21 mouse cellular contexts compared by ENCODE assay signal in genomic region chr13:81757058-81757660, GRCm38 (mm10). TPM values are rescaled to one million over a fixed set of nuclear protein-coding genes. Genes with fewer than 3 reads are reported as not detected.
DNase-seq lines count a peak whose midpoint lies in the region; ATAC-seq and TF ChIP-seq lines count a peak whose summit lies in the region.
"Had no signal": no experiment of that assay in that cellular context is flagged by ENCODE, and none has a peak within 500 bp of the region (broad histone marks: within the 10 kb centered on the region; RNA-seq: fewer than 3 reads in every experiment).

No protein-coding gene starts in this region.

- WGBS in heart, adult 2 months, result 53% methylated on average over 5 of the region's 5 CpGs
- WGBS in heart, embryonic 10.5 days, result 66% methylated on average over 5 of the region's 5 CpGs
- WGBS in lung, postnatal 0 days, result 73% methylated on average over 5 of the region's 5 CpGs

- no peaks in the 10 kb centered on the region for H3K27me3 ChIP-seq in heart, adult 2 months (ENCODE audit: control insufficient read depth, insufficient read depth, low read length)
- no peaks in the 10 kb centered on the region for H3K27me3 ChIP-seq in heart, embryonic 10.5 days (ENCODE audit: insufficient read depth, poor library complexity, severe bottlenecking)
- no peaks in the 10 kb centered on the region for H3K27me3 ChIP-seq in lung, postnatal 0 days (replicated peaks; ENCODE audit: insufficient read depth, low read length)
- H3K27me3 ChIP-seq: forebrain, embryonic 15.5 days; hindbrain, embryonic 13.5 days; limb, embryonic 15.5 days had no signal

- H3K9ac ChIP-seq in heart, adult 2 months (ENCODE audit: low read depth, low read length), result no peak overlapping the region
- H3K9ac ChIP-seq in lung, postnatal 0 days (replicated peaks; ENCODE audit: low read depth), result no peak overlapping the region
- H3K9ac ChIP-seq: forebrain, embryonic 15.5 days; hindbrain, embryonic 13.5 days; limb, embryonic 15.5 days; liver, embryonic 14.5 days had no signal

- TF ChIP-seq CTCF in heart, adult 2 months (IDR thresholded peaks at IDR 0.05), result no peak
- TF ChIP-seq CTCF in lung, postnatal 0 days (IDR thresholded peaks at IDR 0.05), result no peak

- no peaks in the 10 kb centered on the region; the same call in 1 of the 2 replicates for H3K4me1 ChIP-seq in heart, adult 2 months (ENCODE audit: control insufficient read depth, insufficient read depth, low read length)
- peaks cover 5% of the 10 kb centered on the region; the same call in 1 of the 2 replicates for H3K4me1 ChIP-seq in heart, embryonic 10.5 days
- no peaks in the 10 kb centered on the region for H3K4me1 ChIP-seq in lung, postnatal 0 days (ENCODE audit: insufficient read depth, low read depth, low read length)
- H3K4me1 ChIP-seq: embryonic facial prominence, embryonic 10.5 days; forebrain, embryonic 15.5 days; limb, embryonic 15.5 days had no signal

- H3K79me2 ChIP-seq in heart, adult 2 months (replicated peaks; ENCODE audit: control insufficient read depth, insufficient read depth, low read length), result no peaks in the 10 kb centered on the region

- peak; percentile 17 to 30 for DNase-seq in heart, adult 2 months
- no peak for DNase-seq in heart, embryonic 10.5 days (ENCODE audit: low spot score)
- peak; percentile 6 for DNase-seq in lung, postnatal 10 days
- no peak for DNase-seq in lung, postnatal 0 days (ENCODE audit: low spot score)
- DNase-seq in adrenal gland, postnatal 14 days, result peak; percentile 43
- DNase-seq in adrenal gland, postnatal 36 days, result peak; percentile 53 to 55
- DNase-seq: cerebellum, adult 11 months; cerebellum, adult 9-11 months; kidney, adult 8-10 months; kidney, postnatal 10 days; left cerebral cortex, postnatal 4 days; midbrain, embryonic 14.5 days; thymus, postnatal 25 days had no signal

- no peak overlapping the region for H3K4me2 ChIP-seq in lung, postnatal 0 days (replicated peaks; ENCODE audit: low read depth, low read length)
- H3K4me2 ChIP-seq: forebrain, embryonic 15.5 days; hindbrain, embryonic 13.5 days; limb, embryonic 15.5 days had no signal

- H3K9me3 ChIP-seq in heart, embryonic 10.5 days, result no peaks in the 10 kb centered on the region
- no peaks in the 10 kb centered on the region for H3K9me3 ChIP-seq in lung, postnatal 0 days (ENCODE audit: low read length)
- H3K9me3 ChIP-seq: embryonic facial prominence, embryonic 10.5 days; forebrain, embryonic 15.5 days; hindbrain, embryonic 13.5 days; limb, embryonic 15.5 days had no signal

- H3K4me3 ChIP-seq in heart, adult 2 months, result no peak overlapping the region
- H3K4me3 ChIP-seq in heart, embryonic 10.5 days, result no peak overlapping the region
- H3K4me3 ChIP-seq in lung, postnatal 0 days (ENCODE audit: low read depth, low read length), result no peak overlapping the region
- H3K4me3 ChIP-seq: embryonic facial prominence, embryonic 10.5 days; forebrain, embryonic 15.5 days; hindbrain, embryonic 13.5 days; limb, embryonic 15.5 days had no signal

- H3K27ac ChIP-seq in heart, adult 2 months, result no peak overlapping the region
- no peak overlapping the region for H3K27ac ChIP-seq in heart, embryonic 10.5 days
- no peak overlapping the region for H3K27ac ChIP-seq in lung, postnatal 0 days (ENCODE audit: low read length)
- H3K27ac ChIP-seq: embryonic facial prominence, embryonic 10.5 days; forebrain, embryonic 15.5 days; hindbrain, embryonic 13.5 days; limb, embryonic 15.5 days; liver, embryonic 14.5 days had no signal

- intact Hi-C loops in heart, adult 2 months (cut with DNase I), result no loop called here

- no peak for TF ChIP-seq POLR2A in heart, adult 2 months (IDR thresholded peaks at IDR 0.05; ENCODE audit: insufficient read depth, low read depth, low read length)

- no peaks in the 10 kb centered on the region for H3K36me3 ChIP-seq in heart, adult 2 months (ENCODE audit: control insufficient read depth, insufficient read depth, low read length)
- H3K36me3 ChIP-seq in heart, embryonic 10.5 days, result no peaks in the 10 kb centered on the region
- H3K36me3 ChIP-seq in lung, postnatal 0 days (ENCODE audit: insufficient read depth, low read length), result no peaks in the 10 kb centered on the region
- H3K36me3 ChIP-seq: embryonic facial prominence, embryonic 10.5 days; forebrain, embryonic 15.5 days; hindbrain, embryonic 13.5 days; limb, embryonic 15.5 days had no signal

- no peak for TF ChIP-seq EP300 in heart, adult 2 months (IDR thresholded peaks at IDR 0.05; ENCODE audit: insufficient read depth, low read depth, low read length)
- no peak for TF ChIP-seq EP300 in lung, postnatal 0 days (IDR thresholded peaks at IDR 0.05)

- ATAC-seq in lung, postnatal 0 days, result no peak
- ATAC-seq in CD4-positive, CD25-positive, alpha-beta regulatory T cell, adult 4 months, result no peak
- ATAC-seq: activated CD4-positive, CD25-positive, alpha-beta regulatory T cell, adult 4 months; forebrain, embryonic 15.5 days; inflammation-experienced regulatory T-cells, adult 6 months had no signal

RNA-seq across cellular contexts. Expression of gene Cetn3, which starts 25.7 kb away (rescaled TPM):
- total RNA-seq in heart, adult 2 months (2021), result 10 to 100 TPM; 52.0 to 53.0 TPM
- 5.0 and 12.9 TPM in 2 replicates for polyA plus RNA-seq in heart, adult 2 months (2012; rRNA removed)
- 202 and 213 TPM in 2 replicates for polyA plus RNA-seq in heart, embryonic 10.5 days (2016; fragmentation: Nextera tagmentation; extraction: Ambion mirVana)
- polyA plus RNA-seq in lung, postnatal 0 days (2015; fragmentation: Nextera tagmentation; extraction: Ambion mirVana), result 184 and 185 TPM in 2 replicates
- 119 and 128 TPM in 2 replicates for total RNA-seq in adrenal gland, postnatal 14 days (2021)
- 100 to 1,000 TPM; 111 to 152 TPM for total RNA-seq in adrenal gland, postnatal 36 days (2021)
- 100 to 1,000 TPM; 178 to 181 TPM for polyA plus RNA-seq in CD4-positive, CD25-positive, alpha-beta regulatory T cell, adult 4 months (2017; shearing (Covaris generic))

RNA-seq across cellular contexts. Expression of gene Mblac2, which starts 46.0 kb away (rescaled TPM):
- 1 to 10 TPM; 5.1 to 5.9 TPM for total RNA-seq in heart, adult 2 months (2021)
- polyA plus RNA-seq in heart, adult 2 months (2012; rRNA removed), result 2.5 and 4.7 TPM in 2 replicates
- 5.7 and 6.2 TPM in 2 replicates for polyA plus RNA-seq in heart, embryonic 10.5 days (2016; fragmentation: Nextera tagmentation; extraction: Ambion mirVana)
- 5.6 and 6.5 TPM in 2 replicates for polyA plus RNA-seq in lung, postnatal 0 days (2015; fragmentation: Nextera tagmentation; extraction: Ambion mirVana)
- 6.8 and 8.1 TPM in 2 replicates for total RNA-seq in adrenal gland, postnatal 14 days (2021)
- total RNA-seq in adrenal gland, postnatal 36 days (2021), result 10 to 100 TPM in 1 of 2 experiments, 1 to 10 TPM in 1; 7.9 to 17.2 TPM
- 10 to 100 TPM in 1 of 2 experiments, 1 to 10 TPM in 1; 9.6 to 14.8 TPM for polyA plus RNA-seq in CD4-positive, CD25-positive, alpha-beta regulatory T cell, adult 4 months (2017; shearing (Covaris generic))

RNA-seq across cellular contexts. Expression of gene Polr3g, which starts 46.3 kb away (rescaled TPM):
- total RNA-seq in heart, adult 2 months (2021), result 1 to 10 TPM; 3.3 to 4.5 TPM
- polyA plus RNA-seq in heart, adult 2 months (2012; rRNA removed), result 2.0 and 4.5 TPM in 2 replicates
- polyA plus RNA-seq in heart, embryonic 10.5 days (2016; fragmentation: Nextera tagmentation; extraction: Ambion mirVana), result 32.1 and 32.6 TPM in 2 replicates
- 5.1 and 5.2 TPM in 2 replicates for polyA plus RNA-seq in lung, postnatal 0 days (2015; fragmentation: Nextera tagmentation; extraction: Ambion mirVana)
- total RNA-seq in adrenal gland, postnatal 14 days (2021), result 4.0 and 5.1 TPM in 2 replicates
- 1 to 10 TPM; 4.5 to 7.5 TPM for total RNA-seq in adrenal gland, postnatal 36 days (2021)
- 1 to 10 TPM; 6.8 to 8.4 TPM for polyA plus RNA-seq in CD4-positive, CD25-positive, alpha-beta regulatory T cell, adult 4 months (2017; shearing (Covaris generic))

Comparison
In these comparisons a context has a peak if more than half of its experiments do, and no peak if none do; other contexts are left out.
1. DNase-seq: peak in heart, adult 2 months (2 of 2), lung, postnatal 10 days (single experiment), adrenal gland, postnatal 14 days (single experiment) and adrenal gland, postnatal 36 days (2 of 2); none in heart, embryonic 10.5 days (single experiment) and lung, postnatal 0 days (single experiment).
2. RNA of gene Cetn3, which starts 25.7 kb away (polyA plus RNA-seq): 202 to 213 TPM in heart, embryonic 10.5 days, 184 to 185 TPM in lung, postnatal 0 days and 178 to 181 TPM in CD4-positive, CD25-positive, alpha-beta regulatory T cell, adult 4 months; 5.0 to 12.9 TPM in heart, adult 2 months; every median in the first group is over 10 times any median in the second.